Mouse (Mus musculus): ENCODE measurements around the gene Osm. TPM values are rescaled to one million over a fixed set of nuclear protein-coding genes. Genes with fewer than 3 reads are reported as not detected.
A peak's percentile ranks its signal among the peaks of the same experiment; 100 is the strongest.

Gene Osm
- polyA plus RNA-seq, 1 experiment from 2014 or later = not detected

GRCm38 (mm10) chr11:4215061-4215460 lies 21.2 kb upstream of the Osm start:
- Histone ChIP-seq H3K4me1 (replicated peaks) (peaks cover 15% of the 10 kb centered on the region), H3K36me3 (peaks cover 45% of the 10 kb centered on the region), H3K27ac (ENCODE audit: poor library complexity, severe bottlenecking) (no peak overlapping the region), H3K9me3 (replicated peaks) (no peaks in the 10 kb centered on the region), H3K9ac (no peak overlapping the region), H3K4me2 (no peak overlapping the region), H3K4me3 (no peak overlapping the region), H3K27me3 (replicated peaks) (no peaks in the 10 kb centered on the region)
- ATAC-seq (ENCODE audit: insufficient number of reproducible peaks, low FRiP score) = no peak
- 75% methylated on average over 10 of the region's 10 CpGs for WGBS

DNA sequence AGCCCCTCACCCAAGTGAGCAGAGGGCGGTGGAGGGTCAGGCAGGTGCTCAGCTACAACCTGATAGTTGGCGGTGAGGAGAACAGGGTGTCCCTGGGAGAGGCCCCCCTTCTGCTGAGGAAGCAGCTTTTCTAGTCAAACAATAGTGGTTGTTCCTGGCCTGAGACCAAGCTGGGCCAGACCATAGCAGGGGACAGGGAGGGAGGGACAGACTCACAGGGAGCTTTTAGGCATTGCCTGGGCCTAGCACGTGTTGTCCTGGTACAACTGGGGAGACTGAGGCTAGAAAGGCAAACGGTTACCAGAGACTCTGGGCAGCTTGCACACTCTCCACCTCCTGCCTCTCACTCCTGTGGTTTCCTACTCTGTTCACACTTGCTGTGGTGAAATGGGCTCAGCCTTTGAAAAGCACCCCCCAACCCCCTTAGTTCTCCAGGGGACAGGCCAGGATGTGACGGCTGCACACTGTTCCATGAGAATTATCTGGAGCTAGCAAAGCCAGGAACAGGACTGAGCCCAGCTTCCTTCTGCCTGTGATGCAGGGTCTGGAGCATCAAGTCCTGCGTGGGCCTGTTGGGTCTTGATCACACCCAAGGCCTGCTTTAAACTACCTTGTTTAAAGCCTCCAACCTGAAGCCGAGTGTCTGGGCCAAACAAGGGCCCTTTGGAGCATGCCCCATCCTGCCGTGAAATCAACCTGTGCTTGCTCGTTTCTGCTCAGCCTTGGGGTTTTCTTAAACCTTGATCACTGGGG lies 19.8 kb upstream of the Osm start:
- Histone ChIP-seq H3K27me3 (replicated peaks) (peaks cover 8% of the 10 kb centered on the region; the same call in 1 of the 2 replicates), H3K9ac (0 out of 2 replicates have a peak overlapping the region, but pooled peaks have one; percentile 8), H3K4me2 (no peak overlapping the region), H3K27ac (ENCODE audit: poor library complexity, severe bottlenecking) (peak overlapping the region; percentile 55), H3K36me3 (peaks cover 36% of the 10 kb centered on the region), H3K4me1 (replicated peaks) (peaks cover 15% of the 10 kb centered on the region), H3K9me3 (replicated peaks) (no peaks in the 10 kb centered on the region), H3K4me3 (no peak overlapping the region)
- peak; percentile 47 for ATAC-seq (ENCODE audit: insufficient number of reproducible peaks, low FRiP score)
- 73% methylated on average over 9 of the region's 9 CpGs for WGBS

DNA sequence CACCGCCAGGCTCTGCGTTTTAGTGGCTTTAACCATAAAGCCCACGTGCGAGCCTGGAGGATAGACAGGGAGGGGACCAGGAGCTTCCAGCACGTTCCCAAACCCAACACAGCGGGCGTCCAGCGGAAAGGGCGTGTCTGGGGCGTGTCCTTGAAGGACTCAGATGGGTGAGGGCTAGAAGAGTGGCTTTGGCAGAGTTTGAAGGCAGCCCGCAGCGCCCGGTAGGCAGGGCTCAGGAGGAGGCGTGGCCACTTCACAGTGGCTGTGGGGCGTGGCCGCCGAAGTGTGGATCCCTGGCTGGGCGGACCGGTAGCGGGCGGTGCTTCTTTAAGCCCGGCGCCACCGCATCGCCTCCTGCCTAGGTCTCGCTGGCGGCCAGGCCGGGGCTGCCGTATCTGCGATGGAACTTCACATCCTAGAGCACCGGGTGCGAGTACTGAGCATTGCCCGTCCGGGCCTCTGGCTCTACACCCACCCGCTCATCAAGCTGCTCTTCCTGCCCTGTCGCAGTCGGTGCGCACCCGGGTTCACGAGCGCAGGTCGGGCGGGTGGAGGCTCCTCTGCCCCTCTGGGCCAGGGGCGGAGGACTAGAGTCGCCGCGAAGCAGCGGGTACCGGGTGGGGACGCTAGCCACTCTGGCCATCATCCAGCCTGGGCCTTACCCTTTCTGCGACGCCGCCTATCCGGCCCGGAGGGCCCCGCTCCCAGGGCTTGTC lies 18.1 kb upstream of the Osm start, which contains the start of gene Castor1:
Gene Castor1, plus strand, starts transcription at position 312 of the 716 bp plus-strand sequence.
- H3K27ac ChIP-seq (ENCODE audit: poor library complexity, severe bottlenecking) = peak within 1 kb of the TSS; percentile 20; the same call in 1 of the 2 replicates
- H3K9ac ChIP-seq = peak within 1 kb of the TSS; percentile 73
- peak within 1 kb of the TSS; percentile 53 for H3K4me3 ChIP-seq
- ATAC-seq (ENCODE audit: insufficient number of reproducible peaks, low FRiP score) = peak; percentile 92
- peaks cover 13% of the 10 kb centered on the region; the same call in 1 of the 2 replicates for H3K27me3 ChIP-seq (replicated peaks)
- H3K36me3 ChIP-seq = peaks cover 21% of the 10 kb centered on the region
- H3K4me1 ChIP-seq (replicated peaks) = peaks cover 15% of the 10 kb centered on the region
- H3K4me2 ChIP-seq = peak within 1 kb of the TSS; percentile 88
- H3K9me3 ChIP-seq (replicated peaks) = no peaks in the 10 kb centered on the region
- 2% methylated on average over 55 of the region's 56 CpGs for WGBS

GRCm38 (mm10) chr11:4218637-4219036 lies 17.6 kb upstream of the Osm start:
- Histone ChIP-seq H3K27ac (ENCODE audit: poor library complexity, severe bottlenecking) (no peak overlapping the region), H3K4me1 (replicated peaks) (peaks cover 20% of the 10 kb centered on the region), H3K4me3 (peak overlapping the region; percentile 53), H3K36me3 (peaks cover 16% of the 10 kb centered on the region), H3K4me2 (peak overlapping the region; percentile 88), H3K27me3 (replicated peaks) (peaks cover 13% of the 10 kb centered on the region; the same call in 1 of the 2 replicates), H3K9ac (peak overlapping the region; percentile 73), H3K9me3 (replicated peaks) (no peaks in the 10 kb centered on the region)
- WGBS = 12% methylated on average over 6 of the region's 6 CpGs
- ATAC-seq (ENCODE audit: insufficient number of reproducible peaks, low FRiP score) = no peak

DNA sequence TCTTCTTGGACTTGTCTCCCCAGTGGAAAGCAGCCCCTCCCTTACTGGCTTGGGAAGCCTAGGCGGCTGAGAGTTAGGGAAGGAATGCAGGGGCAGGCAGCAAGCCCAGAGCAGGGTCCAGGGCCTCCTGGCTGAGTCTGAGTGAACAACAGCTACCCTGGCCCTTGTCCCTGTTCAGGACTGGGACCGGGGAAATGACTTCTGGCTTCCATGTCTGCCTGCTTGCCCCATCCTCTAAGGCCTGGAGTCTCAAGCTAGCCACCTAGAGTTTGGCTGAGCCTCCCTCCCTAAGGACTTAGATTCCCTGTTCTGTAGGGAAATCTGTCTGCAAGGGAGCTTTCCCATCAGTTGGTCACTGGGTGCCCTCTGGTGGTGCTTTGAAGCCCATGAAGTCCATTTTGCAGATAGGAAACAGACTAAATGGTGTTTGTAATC lies 16.9 kb upstream of the Osm start:
- Histone ChIP-seq H3K9me3 (replicated peaks) (no peaks in the 10 kb centered on the region), H3K4me3 (no peak overlapping the region), H3K36me3 (peaks cover 9% of the 10 kb centered on the region), H3K9ac (no peak overlapping the region), H3K4me2 (no peak overlapping the region; the same call in 1 of the 2 replicates), H3K27me3 (replicated peaks) (peaks cover 13% of the 10 kb centered on the region; the same call in 1 of the 2 replicates), H3K4me1 (replicated peaks) (peaks cover 22% of the 10 kb centered on the region), H3K27ac (ENCODE audit: poor library complexity, severe bottlenecking) (no peak overlapping the region)
- ATAC-seq (ENCODE audit: insufficient number of reproducible peaks, low FRiP score) = no peak
- WGBS = 7% methylated on average over 2 of the region's 2 CpGs

- Histone ChIP-seq H3K36me3 (peaks cover 3% of the 10 kb centered on the region), H3K4me2 (no peak overlapping the region), H3K4me3 (no peak overlapping the region), H3K27ac (ENCODE audit: poor library complexity, severe bottlenecking) (no peak overlapping the region), H3K4me1 (replicated peaks) (peaks cover 22% of the 10 kb centered on the region), H3K27me3 (replicated peaks) (peaks cover 13% of the 10 kb centered on the region; the same call in 1 of the 2 replicates), H3K9ac (no peak overlapping the region), H3K9me3 (replicated peaks) (no peaks in the 10 kb centered on the region)
- ATAC-seq (ENCODE audit: insufficient number of reproducible peaks, low FRiP score) = no peak
- 51% methylated on average over 9 of the region's 9 CpGs for WGBS
These were observed 16.3 kb upstream of the Osm start for GRCm38 (mm10) chr11:4219908-4220307.

DNA sequence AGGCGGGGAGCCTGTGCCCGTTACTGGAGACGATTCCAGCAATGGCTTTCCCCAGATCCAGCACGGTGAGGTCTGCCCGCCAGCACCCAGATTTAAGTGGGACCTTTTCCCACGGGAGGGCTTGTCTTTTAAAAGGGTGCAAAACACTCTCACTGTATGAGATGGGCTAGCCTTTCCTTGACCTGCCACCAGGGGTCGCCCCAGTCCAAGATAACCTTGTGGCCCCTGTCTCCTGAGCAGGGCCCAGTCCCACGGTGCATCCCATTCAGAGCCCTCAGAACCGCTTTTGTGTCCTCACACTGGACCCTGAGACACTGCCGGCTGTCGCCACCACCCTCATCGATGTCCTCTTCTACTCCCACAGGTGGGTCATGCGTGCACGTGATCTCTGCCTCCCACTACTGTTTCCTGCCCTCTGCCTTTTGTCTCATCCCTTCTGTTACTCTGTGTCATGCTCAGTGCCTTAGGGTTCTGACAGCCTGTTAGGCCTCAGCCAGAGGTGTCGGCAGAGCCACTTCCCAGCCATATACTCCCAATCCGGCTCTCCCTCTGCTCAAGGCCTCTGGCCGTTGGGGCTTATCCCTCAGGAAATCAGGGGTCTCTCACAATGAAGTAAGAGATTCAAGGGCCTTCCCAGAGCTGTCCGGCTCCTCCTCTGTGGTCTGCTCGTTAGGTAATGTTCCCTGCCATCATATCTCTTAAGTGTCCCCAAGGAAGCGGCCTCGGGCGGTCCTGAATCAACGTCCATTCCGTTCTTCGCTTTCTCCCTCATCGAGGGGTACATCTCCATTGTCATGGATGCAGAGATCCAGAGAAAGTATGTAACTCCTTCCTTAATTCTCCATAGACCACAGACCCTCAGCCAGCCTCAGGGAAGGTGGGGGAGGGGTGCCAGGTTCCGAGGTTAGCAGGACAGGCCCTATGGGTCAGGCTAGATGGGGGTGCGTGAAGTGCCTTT lies 15.5 kb upstream of the Osm start:
- no peak overlapping the region for H3K27ac ChIP-seq (ENCODE audit: poor library complexity, severe bottlenecking)
- H3K9me3 ChIP-seq (replicated peaks) = no peaks in the 10 kb centered on the region
- no peak overlapping the region for H3K4me2 ChIP-seq
- H3K27me3 ChIP-seq (replicated peaks) = peaks cover 13% of the 10 kb centered on the region; the same call in 1 of the 2 replicates
- no peak overlapping the region for H3K4me3 ChIP-seq
- H3K9ac ChIP-seq = no peak overlapping the region
- peaks cover 20% of the 10 kb centered on the region for H3K4me1 ChIP-seq (replicated peaks)
- 48% methylated on average over 28 of the region's 28 CpGs for WGBS
- ATAC-seq (ENCODE audit: insufficient number of reproducible peaks, low FRiP score) = no peak
- no peaks in the 10 kb centered on the region for H3K36me3 ChIP-seq

DNA sequence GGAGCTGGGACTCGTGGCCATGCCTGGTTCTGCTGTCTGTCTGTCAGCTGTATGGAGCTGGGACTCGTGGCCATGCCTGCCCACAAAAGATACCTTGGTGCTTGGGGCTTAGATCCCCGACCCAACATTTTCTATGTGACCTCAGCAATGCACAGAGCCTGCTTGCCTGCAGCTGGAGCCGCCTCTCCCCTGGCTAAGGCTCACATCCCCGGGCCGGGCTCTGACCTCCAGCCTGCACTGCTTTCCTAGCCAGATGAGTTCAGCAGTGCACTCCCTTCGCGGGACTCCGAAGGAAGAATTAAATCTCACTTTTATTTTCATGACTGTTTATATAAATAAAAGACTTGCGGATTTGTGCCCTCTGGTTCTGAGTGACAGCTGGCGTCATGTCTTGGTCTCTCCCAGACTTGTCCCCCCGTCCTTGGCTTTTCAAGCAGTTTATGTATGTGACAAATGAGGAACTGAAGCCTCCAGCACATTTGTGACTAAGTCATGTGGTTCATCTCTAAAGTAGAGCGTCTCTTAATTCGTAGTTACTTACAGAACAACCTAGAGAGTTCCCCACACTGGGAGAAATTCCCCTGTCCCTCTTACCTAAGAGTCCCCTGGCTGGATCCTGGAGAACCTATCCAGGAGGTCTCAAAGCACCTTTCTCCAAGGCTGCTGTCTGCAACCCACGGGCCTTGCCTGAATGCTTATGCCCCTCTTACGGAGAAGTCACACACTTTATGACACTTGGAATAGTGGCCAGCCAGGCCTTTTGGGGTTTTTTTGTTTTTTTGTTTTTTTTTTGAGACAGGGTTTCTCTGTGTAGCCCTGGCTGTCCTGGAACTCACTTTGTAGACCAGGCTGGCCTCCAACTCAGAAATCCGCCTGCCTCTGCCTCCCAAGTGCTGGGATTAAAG lies 13.9 kb upstream of the Osm start:
- no peak overlapping the region for H3K27ac ChIP-seq (ENCODE audit: poor library complexity, severe bottlenecking)
- H3K4me2 ChIP-seq = no peak overlapping the region
- H3K36me3 ChIP-seq = no peaks in the 10 kb centered on the region
- WGBS = 73% methylated on average over 17 of the region's 17 CpGs
- H3K27me3 ChIP-seq (replicated peaks) = peaks cover 13% of the 10 kb centered on the region; the same call in 1 of the 2 replicates
- no peak overlapping the region for H3K4me3 ChIP-seq
- no peak for ATAC-seq (ENCODE audit: insufficient number of reproducible peaks, low FRiP score)
- no peak overlapping the region for H3K9ac ChIP-seq
- no peaks in the 10 kb centered on the region for H3K9me3 ChIP-seq (replicated peaks)
- H3K4me1 ChIP-seq (replicated peaks) = peaks cover 12% of the 10 kb centered on the region

- no peak overlapping the region for H3K9ac ChIP-seq
- H3K4me3 ChIP-seq = peak overlapping the region; percentile 6; the same call in 1 of the 2 replicates
- H3K27me3 ChIP-seq (replicated peaks) = peaks cover 16% of the 10 kb centered on the region; the same call in 1 of the 2 replicates
- 27% methylated on average over 5 of the region's 7 CpGs for WGBS
- H3K27ac ChIP-seq (ENCODE audit: poor library complexity, severe bottlenecking) = no peak overlapping the region; the same call in 1 of the 2 replicates
- H3K9me3 ChIP-seq (replicated peaks) = no peaks in the 10 kb centered on the region
- no peaks in the 10 kb centered on the region for H3K36me3 ChIP-seq
- peak; percentile 89 for ATAC-seq (ENCODE audit: insufficient number of reproducible peaks, low FRiP score)
- H3K4me2 ChIP-seq = 0 out of 2 replicates have a peak overlapping the region, but pooled peaks have one; percentile 13
- H3K4me1 ChIP-seq (replicated peaks) = peaks cover 8% of the 10 kb centered on the region
These were observed 12.6 kb upstream of the Osm start for GRCm38 (mm10) chr11:4223393-4224188.
